Mouse (Mus musculus): ENCODE measurements around the gene Zhx3. TPM values are rescaled to one million over a fixed set of nuclear protein-coding genes. Genes with fewer than 3 reads are reported as not detected.

Zhx3 gene
- polyA plus RNA-seq, 1 experiment = 4.8 TPM

- Histone ChIP-seq H3K4me3 (ENCODE audit: insufficient read depth, poor library complexity, severe bottlenecking) (no peak overlapping the region), H3K79me2 (ENCODE audit: control insufficient read depth, insufficient read depth) (no peaks in the 10 kb centered on the region), H3ac (ENCODE audit: control insufficient read depth, insufficient read length, low read depth) (no peak overlapping the region), H3K36me3 (ENCODE audit: control insufficient read depth, insufficient read depth) (peaks cover 32% of the 10 kb centered on the region), H3K79me3 (ENCODE audit: low read depth) (no peaks in the 10 kb centered on the region), H3K27me3 (ENCODE audit: control insufficient read depth, insufficient read depth, insufficient read length) (no peaks in the 10 kb centered on the region)
- TF ChIP-seq MYOD1 (IDR thresholded peaks at IDR 0.05; ENCODE audit: control insufficient read depth, insufficient read length, low read depth) (no peak), FOSL1 (IDR thresholded peaks at IDR 0.05; ENCODE audit: insufficient read depth, low read length, poor library complexity, severe bottlenecking) (no peak), MAX (IDR thresholded peaks at IDR 0.05) (no peak), CTCF (IDR thresholded peaks at IDR 0.05; ENCODE audit: control insufficient read depth, insufficient read depth, insufficient read length) (no peak), CEBPB (IDR thresholded peaks at IDR 0.05; ENCODE audit: low read depth) (no peak), USF1 (IDR thresholded peaks at IDR 0.05; ENCODE audit: low read depth) (no peak), MYOG (IDR thresholded peaks at IDR 0.05; ENCODE audit: control insufficient read depth, extremely low read depth, insufficient read length) (no peak)
Observed at GRCm38 (mm10) chr2:160767201-160767600, 105.6 kb downstream of the Zhx3 start.

GRCm38 (mm10) chr2:160766371-160766771 is 106.4 kb downstream of the Zhx3 start:
- TF ChIP-seq MYOG (IDR thresholded peaks at IDR 0.05; ENCODE audit: control insufficient read depth, extremely low read depth, insufficient read length) (no peak), MYOD1 (IDR thresholded peaks at IDR 0.05; ENCODE audit: control insufficient read depth, insufficient read length, low read depth) (no peak), MAX (IDR thresholded peaks at IDR 0.05) (no peak), USF1 (IDR thresholded peaks at IDR 0.05; ENCODE audit: low read depth) (no peak), FOSL1 (IDR thresholded peaks at IDR 0.05; ENCODE audit: insufficient read depth, low read length, poor library complexity, severe bottlenecking) (no peak), CEBPB (IDR thresholded peaks at IDR 0.05; ENCODE audit: low read depth) (no peak), CTCF (IDR thresholded peaks at IDR 0.05; ENCODE audit: control insufficient read depth, insufficient read depth, insufficient read length) (no peak)
- Histone ChIP-seq H3K27me3 (ENCODE audit: control insufficient read depth, insufficient read depth, insufficient read length) (no peaks in the 10 kb centered on the region), H3K36me3 (ENCODE audit: control insufficient read depth, insufficient read depth) (peaks cover 41% of the 10 kb centered on the region), H3K79me3 (ENCODE audit: low read depth) (no peaks in the 10 kb centered on the region), H3K4me3 (ENCODE audit: insufficient read depth, poor library complexity, severe bottlenecking) (no peak overlapping the region), H3ac (ENCODE audit: control insufficient read depth, insufficient read length, low read depth) (no peak overlapping the region), H3K79me2 (ENCODE audit: control insufficient read depth, insufficient read depth) (no peaks in the 10 kb centered on the region)

- Histone ChIP-seq H3K27me3 (ENCODE audit: control insufficient read depth, insufficient read depth, insufficient read length) (no peaks in the 10 kb centered on the region), H3K36me3 (ENCODE audit: control insufficient read depth, insufficient read depth) (peaks cover 46% of the 10 kb centered on the region), H3K79me3 (ENCODE audit: low read depth) (no peaks in the 10 kb centered on the region), H3ac (ENCODE audit: control insufficient read depth, insufficient read length, low read depth) (no peak overlapping the region), H3K4me3 (ENCODE audit: insufficient read depth, poor library complexity, severe bottlenecking) (no peak overlapping the region), H3K79me2 (ENCODE audit: control insufficient read depth, insufficient read depth) (no peaks in the 10 kb centered on the region)
- no peak for TF ChIP-seq CEBPB (IDR thresholded peaks at IDR 0.05; ENCODE audit: low read depth)
- TF ChIP-seq FOSL1 (IDR thresholded peaks at IDR 0.05; ENCODE audit: insufficient read depth, low read length, poor library complexity, severe bottlenecking) = no peak
- TF ChIP-seq MYOG (IDR thresholded peaks at IDR 0.05; ENCODE audit: control insufficient read depth, extremely low read depth, insufficient read length) = no peak
- no peak for TF ChIP-seq MYOD1 (IDR thresholded peaks at IDR 0.05; ENCODE audit: control insufficient read depth, insufficient read length, low read depth)
- no peak for TF ChIP-seq USF1 (IDR thresholded peaks at IDR 0.05; ENCODE audit: low read depth)
- TF ChIP-seq MAX (IDR thresholded peaks at IDR 0.05) = no peak
- no peak for TF ChIP-seq CTCF (IDR thresholded peaks at IDR 0.05; ENCODE audit: control insufficient read depth, insufficient read depth, insufficient read length)
Observed at GRCm38 (mm10) chr2:160765096-160765495, 107.7 kb downstream of the Zhx3 start.

- H3K79me2 ChIP-seq (ENCODE audit: control insufficient read depth, insufficient read depth) = no peaks in the 10 kb centered on the region
- H3ac ChIP-seq (ENCODE audit: control insufficient read depth, insufficient read length, low read depth) = no peak overlapping the region
- no peak overlapping the region for H3K4me3 ChIP-seq (ENCODE audit: insufficient read depth, poor library complexity, severe bottlenecking)
- no peaks in the 10 kb centered on the region for H3K27me3 ChIP-seq (ENCODE audit: control insufficient read depth, insufficient read depth, insufficient read length)
- peaks cover 49% of the 10 kb centered on the region for H3K36me3 ChIP-seq (ENCODE audit: control insufficient read depth, insufficient read depth)
- H3K79me3 ChIP-seq (ENCODE audit: low read depth) = no peaks in the 10 kb centered on the region
- no peak for TF ChIP-seq MYOG (IDR thresholded peaks at IDR 0.05; ENCODE audit: control insufficient read depth, extremely low read depth, insufficient read length)
- no peak for TF ChIP-seq MYOD1 (IDR thresholded peaks at IDR 0.05; ENCODE audit: control insufficient read depth, insufficient read length, low read depth)
- TF ChIP-seq CEBPB (IDR thresholded peaks at IDR 0.05; ENCODE audit: low read depth) = no peak
- no peak for TF ChIP-seq FOSL1 (IDR thresholded peaks at IDR 0.05; ENCODE audit: insufficient read depth, low read length, poor library complexity, severe bottlenecking)
- TF ChIP-seq MAX (IDR thresholded peaks at IDR 0.05) = no peak
- no peak for TF ChIP-seq USF1 (IDR thresholded peaks at IDR 0.05; ENCODE audit: low read depth)
- no peak for TF ChIP-seq CTCF (IDR thresholded peaks at IDR 0.05; ENCODE audit: control insufficient read depth, insufficient read depth, insufficient read length)
Observed at GRCm38 (mm10) chr2:160764386-160764785, 108.4 kb downstream of the Zhx3 start.

- Histone ChIP-seq H3ac (ENCODE audit: control insufficient read depth, insufficient read length, low read depth) (no peak overlapping the region), H3K36me3 (ENCODE audit: control insufficient read depth, insufficient read depth) (peaks cover 55% of the 10 kb centered on the region), H3K4me3 (ENCODE audit: insufficient read depth, poor library complexity, severe bottlenecking) (no peak overlapping the region), H3K79me3 (ENCODE audit: low read depth) (no peaks in the 10 kb centered on the region), H3K27me3 (ENCODE audit: control insufficient read depth, insufficient read depth, insufficient read length) (no peaks in the 10 kb centered on the region), H3K79me2 (ENCODE audit: control insufficient read depth, insufficient read depth) (no peaks in the 10 kb centered on the region)
- TF ChIP-seq MAX (IDR thresholded peaks at IDR 0.05) = no peak
- no peak for TF ChIP-seq MYOD1 (IDR thresholded peaks at IDR 0.05; ENCODE audit: control insufficient read depth, insufficient read length, low read depth)
- no peak for TF ChIP-seq CEBPB (IDR thresholded peaks at IDR 0.05; ENCODE audit: low read depth)
- no peak for TF ChIP-seq FOSL1 (IDR thresholded peaks at IDR 0.05; ENCODE audit: insufficient read depth, low read length, poor library complexity, severe bottlenecking)
- TF ChIP-seq MYOG (IDR thresholded peaks at IDR 0.05; ENCODE audit: control insufficient read depth, extremely low read depth, insufficient read length) = no peak
- no peak for TF ChIP-seq CTCF (IDR thresholded peaks at IDR 0.05; ENCODE audit: control insufficient read depth, insufficient read depth, insufficient read length)
- TF ChIP-seq USF1 (IDR thresholded peaks at IDR 0.05; ENCODE audit: low read depth) = no peak
Observed at GRCm38 (mm10) chr2:160763816-160764215, 109.0 kb downstream of the Zhx3 start.

Data from C2C12 (cell line).